Mouse (Mus musculus): Measurements from ENCODE around the gene Etv5. TPM values are rescaled to one million over a fixed set of nuclear protein-coding genes. Genes with fewer than 3 reads are reported as not detected.
A peak's percentile ranks its signal among the peaks of the same experiment; 100 is the strongest.

Gene Etv5
- polyA plus RNA-seq, 1 experiment, result 92.1 TPM

DNA sequence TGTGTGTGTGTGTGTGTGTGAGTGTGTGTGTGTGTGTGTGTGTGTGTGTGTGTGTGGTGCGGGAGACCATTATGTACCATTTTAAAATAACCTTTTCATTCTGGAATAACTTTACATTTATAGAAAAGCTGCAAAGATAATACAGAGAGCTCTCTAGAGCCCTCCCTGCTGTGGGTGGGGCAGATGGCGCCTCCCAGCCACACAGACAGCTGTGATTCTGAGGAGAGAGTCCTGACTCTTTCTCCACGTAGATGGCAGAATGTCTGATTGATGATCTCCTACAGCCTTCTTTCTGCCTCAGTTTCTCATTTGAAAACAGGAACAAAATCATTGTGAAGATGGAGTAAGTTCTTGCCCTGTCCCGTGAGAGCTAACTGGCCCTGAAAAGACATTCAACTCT lies 91.5 kb downstream of the Etv5 start:
- DNase-seq (ENCODE audit: low read depth), result no peak

DNA sequence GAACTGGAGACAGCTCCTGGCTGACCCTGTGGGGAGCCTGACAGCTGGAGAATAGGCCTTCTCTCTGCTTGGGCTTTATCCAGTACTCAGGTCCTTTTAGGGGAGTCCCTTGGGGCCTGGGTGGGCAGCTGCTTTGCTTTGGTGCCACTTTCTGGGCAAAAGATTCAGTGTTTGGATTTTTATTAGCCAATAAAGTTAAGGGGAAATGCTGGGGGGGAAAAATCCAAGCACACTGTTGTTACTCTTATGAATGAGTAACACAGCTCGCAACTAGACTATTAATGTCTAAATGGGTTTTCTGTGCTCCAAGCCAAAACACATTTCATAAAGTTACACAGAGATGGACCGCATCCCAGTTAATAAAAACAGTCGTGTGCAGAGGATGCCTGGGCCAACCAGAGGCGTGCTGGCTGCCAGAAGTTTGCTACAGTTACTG lies 98.3 kb downstream of the Etv5 start:
- peak; percentile 33 for DNase-seq (ENCODE audit: low read depth)

DNA sequence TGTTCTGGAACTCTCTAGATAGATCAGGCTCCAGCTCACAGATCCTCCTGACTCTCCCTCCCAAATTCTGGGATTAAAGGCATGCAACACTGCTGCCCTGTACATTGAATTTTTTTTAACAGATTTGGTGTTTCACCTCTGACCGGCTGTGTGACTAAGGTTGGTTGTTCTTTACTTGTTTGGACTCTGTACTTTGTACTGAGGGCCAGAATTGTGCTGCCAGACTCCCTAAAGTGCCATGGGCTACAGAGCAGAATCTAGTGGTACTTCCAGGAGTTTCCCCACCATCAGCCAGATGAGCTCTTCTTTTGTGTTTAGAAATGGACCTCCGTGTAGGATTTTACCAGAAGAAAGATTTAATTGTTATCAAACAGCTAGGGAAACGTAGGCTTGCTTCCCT lies 103.7 kb downstream of the Etv5 start:
- DNase-seq (ENCODE audit: low read depth), result no peak

Other genes starting within 250 kb of the Etv5 start
- 36.9 and 41.9 TPM in 2 replicates for gene Tra2b, start 173.7 kb downstream of the Etv5 start, polyA plus RNA-seq (2012; rRNA removed)
- 1.9 and 2.4 TPM in 2 replicates for gene Dgkg, start 217.5 kb upstream of the Etv5 start, polyA plus RNA-seq (2012; rRNA removed)